Mouse (Mus musculus): ENCODE measurements around the gene Cd244a.

Cd244a gene

GRCm38 (mm10) chr1:171584584-171584983, 25.6 kb downstream of the Cd244a start:
- no peak for DNase-seq (ENCODE audit: low spot score)

GRCm38 (mm10) chr1:171604686-171605085, 45.7 kb downstream of the Cd244a start:
- no peak for DNase-seq (ENCODE audit: low spot score)

GRCm38 (mm10) chr1:171606656-171607055, 47.7 kb downstream of the Cd244a start:
- DNase-seq (ENCODE audit: low spot score) = no peak

GRCm38 (mm10) chr1:171607176-171607575, 48.2 kb downstream of the Cd244a start, which contains the start of gene Ly9:
Gene Ly9, minus strand, starts transcription at chr1:171607410.
- no peak for DNase-seq (ENCODE audit: low spot score)

GRCm38 (mm10) chr1:171610026-171610425, 51.0 kb downstream of the Cd244a start:
- DNase-seq (ENCODE audit: low spot score) = peak; percentile 14

GRCm38 (mm10) chr1:171610781-171611180, 51.8 kb downstream of the Cd244a start:
- peak; percentile 7 for DNase-seq (ENCODE audit: low spot score)

- DNase-seq (ENCODE audit: low spot score) = peak; percentile 10
Measured at GRCm38 (mm10) chr1:171613962-171614361, 55.0 kb downstream of the Cd244a start.

- no peak for DNase-seq (ENCODE audit: low spot score)
Measured at GRCm38 (mm10) chr1:171616881-171617515, 58.0 kb downstream of the Cd244a start.

- DNase-seq (ENCODE audit: low spot score) = no peak
Measured at GRCm38 (mm10) chr1:171619001-171619400, 60.0 kb downstream of the Cd244a start.

GRCm38 (mm10) chr1:171619645-171620044, 60.7 kb downstream of the Cd244a start:
- no peak for DNase-seq (ENCODE audit: low spot score)

GRCm38 (mm10) chr1:171620091-171620490, 61.1 kb downstream of the Cd244a start:
- DNase-seq (ENCODE audit: low spot score) = no peak

GRCm38 (mm10) chr1:171627801-171628200, 68.8 kb downstream of the Cd244a start:
- DNase-seq (ENCODE audit: low spot score) = no peak

- DNase-seq (ENCODE audit: low spot score) = no peak
Measured at GRCm38 (mm10) chr1:171629168-171629567, 70.2 kb downstream of the Cd244a start.

- no peak for DNase-seq (ENCODE audit: low spot score)
Measured at GRCm38 (mm10) chr1:171630041-171630440, 71.0 kb downstream of the Cd244a start.

GRCm38 (mm10) chr1:171630912-171631311, 71.9 kb downstream of the Cd244a start:
- DNase-seq (ENCODE audit: low spot score) = no peak

- no peak for DNase-seq (ENCODE audit: low spot score)
Measured at GRCm38 (mm10) chr1:171631447-171631846, 72.5 kb downstream of the Cd244a start.

GRCm38 (mm10) chr1:171635696-171636095, 76.7 kb downstream of the Cd244a start:
- DNase-seq (ENCODE audit: low spot score) = no peak

GRCm38 (mm10) chr1:171637101-171637500, 78.1 kb downstream of the Cd244a start:
- DNase-seq (ENCODE audit: low spot score) = no peak

- no peak for DNase-seq (ENCODE audit: low spot score)
Measured at GRCm38 (mm10) chr1:171638686-171639085, 79.7 kb downstream of the Cd244a start.

GRCm38 (mm10) chr1:171640796-171641195, 81.8 kb downstream of the Cd244a start:
- no peak for DNase-seq (ENCODE audit: low spot score)

GRCm38 (mm10) chr1:171643612-171644011, 84.6 kb downstream of the Cd244a start:
- DNase-seq (ENCODE audit: low spot score) = no peak

- DNase-seq (ENCODE audit: low spot score) = no peak
Measured at GRCm38 (mm10) chr1:171646429-171646940, 87.5 kb downstream of the Cd244a start.

- DNase-seq (ENCODE audit: low spot score) = no peak
Measured at GRCm38 (mm10) chr1:171647716-171648115, 88.7 kb downstream of the Cd244a start.

GRCm38 (mm10) chr1:171648840-171649239, 89.8 kb downstream of the Cd244a start:
- DNase-seq (ENCODE audit: low spot score) = no peak

Data from retina, embryonic 14.5 days (tissue).